Mouse (Mus musculus) neural tube, embryonic 14.5 days (tissue): ENCODE measurements around the gene Wdfy3. TPM values are rescaled to one million over a fixed set of nuclear protein-coding genes. Genes with fewer than 3 reads are reported as not detected.
A peak's percentile ranks its signal among the peaks of the same experiment; 100 is the strongest.

Experiments used
- ATAC-seq: fragments of 200-750 bp; cut with Nextera tagmentation; 2 replicates; pipeline ENCODE4 v1.8.0; 2017; ENCODE audit warnings: low read depth, mild to moderate bottlenecking, moderate TSS enrichment, moderate library complexity
- H3K27ac ChIP-seq: fragments of 300-500 bp; sonication (generic); 2 replicates; pipeline ENCODE4 v1.5.1; 2014; ENCODE audit warnings: low read depth, mild to moderate bottlenecking, control low read depth, low read length, moderate library complexity, mixed read lengths
- H3K27me3 ChIP-seq: fragments of 300-500 bp; sonication (generic); 2 replicates; pipeline ENCODE4 v1.6.1; 2014; ENCODE audit warnings: low read length; ENCODE audit not compliant: control insufficient read depth, insufficient read depth
- H3K36me3 ChIP-seq: fragments of 300-500 bp; sonication (generic); 2 replicates; pipeline ENCODE4 v1.6.1; 2014; ENCODE audit warnings: low read length, mixed read lengths; ENCODE audit not compliant: control insufficient read depth, insufficient read depth
- H3K4me1 ChIP-seq: fragments of 300-500 bp; sonication (generic); 2 replicates; pipeline ENCODE4 v1.6.1; 2014; ENCODE audit warnings: low read length; ENCODE audit not compliant: control insufficient read depth, insufficient read depth
- H3K4me2 ChIP-seq: fragments of 300-500 bp; sonication (generic); 2 replicates; pipeline ENCODE4 v1.6.1; 2014; ENCODE audit warnings: mild to moderate bottlenecking, low read depth, low read length, control low read depth
- H3K4me3 ChIP-seq: fragments of 300-500 bp; sonication (generic); 2 replicates; pipeline ENCODE4 v1.5.1; 2014; ENCODE audit warnings: low read depth, low read length, control low read depth, mixed read lengths
- H3K9ac ChIP-seq: fragments of 300-500 bp; sonication (generic); replicated peaks from 2 replicates; pipeline ENCODE4 v1.6.1; 2014; ENCODE audit warnings: low read depth, mild to moderate bottlenecking, control low read depth, low read length, mixed read lengths
- H3K9me3 ChIP-seq: fragments of 300-500 bp; sonication (generic); 2 replicates; pipeline ENCODE4 v1.6.1; 2016; ENCODE audit warnings: low read length; ENCODE audit not compliant: control insufficient read depth
- WGBS: fragments of 180-500 bp; shearing (Covaris S2); extraction: QIAGEN DNeasy Blood & Tissue Kit; methylation state at CpG from one replicate; pipeline ENCODE4 v1.1.7; 2014; 5-methylcytosine and 5-hydroxymethylcytosine counted together
- polyA plus RNA-seq: library from polyadenylated mRNA; unstranded; fragments of >200 nt; fragmentation: Nextera tagmentation; extraction: Ambion mirVana; gene quantifications from 2 replicates; pipeline ENCODE4 v1.2.1, GENCODE M21; 2014

Wdfy3 gene
- polyA plus RNA-seq, 1 experiment from 2014 or later, result 34.9 TPM

DNA sequence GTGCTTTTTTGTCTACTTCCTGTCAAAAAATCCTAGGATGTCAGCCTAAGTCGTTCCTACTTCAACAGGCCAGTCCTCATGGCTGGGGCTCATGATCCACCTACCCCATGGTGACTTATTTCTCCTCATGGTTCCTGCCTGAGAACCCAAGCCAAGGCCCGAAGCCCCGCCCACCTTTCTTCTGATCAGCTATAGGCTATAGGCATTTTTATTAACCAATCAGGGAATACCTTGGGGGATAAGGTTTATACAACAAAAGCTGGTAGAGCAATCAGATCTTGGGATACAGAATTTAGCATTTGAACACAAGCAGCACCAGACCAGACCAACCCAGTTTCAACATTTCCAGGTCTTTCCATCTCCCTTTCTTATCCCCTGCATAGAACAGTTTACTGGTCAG, 21.0 kb upstream of the Wdfy3 start:
- Histone ChIP-seq H3K9me3 (no peaks in the 10 kb centered on the region), H3K9ac (no peak overlapping the region), H3K4me3 (no peak overlapping the region), H3K27me3 (no peaks in the 10 kb centered on the region), H3K27ac (no peak overlapping the region), H3K4me1 (no peaks in the 10 kb centered on the region), H3K36me3 (no peaks in the 10 kb centered on the region), H3K4me2 (no peak overlapping the region)
- ATAC-seq, result no peak
- WGBS, result 91% methylated on average over 3 of the region's 3 CpGs

GRCm38 (mm10) chr5:102084737-102085705, 15.3 kb upstream of the Wdfy3 start:
- no peaks in the 10 kb centered on the region for H3K9me3 ChIP-seq
- H3K4me1 ChIP-seq, result no peaks in the 10 kb centered on the region
- H3K27ac ChIP-seq, result no peak overlapping the region
- no peak overlapping the region for H3K4me3 ChIP-seq
- no peak overlapping the region for H3K9ac ChIP-seq
- no peak for ATAC-seq
- 51% methylated on average over 18 of the region's 18 CpGs for WGBS
- H3K27me3 ChIP-seq, result no peaks in the 10 kb centered on the region
- H3K4me2 ChIP-seq, result no peak overlapping the region
- H3K36me3 ChIP-seq, result no peaks in the 10 kb centered on the region

GRCm38 (mm10) chr5:102074086-102074485, 4.4 kb upstream of the Wdfy3 start:
- no peaks in the 10 kb centered on the region for H3K36me3 ChIP-seq
- no peak overlapping the region for H3K4me2 ChIP-seq
- H3K4me1 ChIP-seq, result peaks cover 17% of the 10 kb centered on the region
- no peak overlapping the region for H3K4me3 ChIP-seq
- H3K9ac ChIP-seq, result no peak overlapping the region
- no peaks in the 10 kb centered on the region for H3K9me3 ChIP-seq
- 0% methylated on average over 1 of the region's 1 CpGs for WGBS
- H3K27me3 ChIP-seq, result no peaks in the 10 kb centered on the region
- ATAC-seq, result no peak
- no peak overlapping the region for H3K27ac ChIP-seq

GRCm38 (mm10) chr5:102072057-102072456, 2.3 kb upstream of the Wdfy3 start:
- peak overlapping the region; percentile 58 for H3K27ac ChIP-seq
- H3K27me3 ChIP-seq, result no peaks in the 10 kb centered on the region
- H3K4me2 ChIP-seq, result peak overlapping the region; percentile 80; the same call in 1 of the 2 replicates
- H3K4me3 ChIP-seq, result peak overlapping the region; percentile 88
- WGBS, result 27% methylated on average over 4 of the region's 4 CpGs
- peaks cover 27% of the 10 kb centered on the region for H3K4me1 ChIP-seq
- no peaks in the 10 kb centered on the region for H3K9me3 ChIP-seq
- peak overlapping the region; percentile 39 for H3K9ac ChIP-seq
- no peak for ATAC-seq
- H3K36me3 ChIP-seq, result no peaks in the 10 kb centered on the region

DNA sequence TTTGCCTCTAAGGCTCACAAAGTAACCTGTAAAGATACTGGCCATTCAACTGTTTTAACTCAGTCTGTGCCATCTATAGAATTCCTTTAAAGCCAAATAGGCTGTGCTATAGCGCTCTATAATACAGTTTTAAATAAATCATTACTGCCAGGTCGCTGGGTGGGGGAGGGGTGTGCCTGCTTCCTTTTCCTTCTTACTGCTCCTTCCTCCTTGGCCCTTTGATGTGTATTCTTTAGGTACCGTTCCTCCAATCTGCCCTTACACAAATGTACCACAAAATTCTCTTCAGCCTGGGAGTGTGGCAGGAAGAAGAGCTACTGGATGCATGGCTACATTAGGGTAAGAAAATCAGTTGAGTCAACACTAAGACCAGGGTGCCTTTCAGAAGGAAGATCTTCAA, 1.5 kb upstream of the Wdfy3 start:
- 23% methylated on average over 3 of the region's 3 CpGs for WGBS

DNA sequence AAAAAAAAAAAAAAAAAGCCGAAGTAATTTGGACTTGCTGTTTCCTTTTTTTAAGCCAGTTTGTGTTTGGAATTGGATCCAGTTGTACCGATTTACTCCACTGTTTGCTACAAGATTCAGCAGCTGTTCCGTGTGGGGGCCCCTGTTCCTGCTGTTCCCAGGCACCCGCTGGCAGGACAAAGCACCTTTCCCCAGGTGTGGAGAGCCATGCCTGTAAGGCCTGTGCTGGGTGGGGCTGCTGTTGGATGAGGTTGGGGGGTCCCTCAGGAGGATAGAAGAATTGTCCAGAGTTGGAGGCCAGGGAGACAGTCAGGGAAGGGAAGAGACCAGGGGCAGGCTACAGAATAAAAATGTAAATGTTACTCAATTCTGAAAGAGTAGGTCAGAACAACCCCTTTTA, 1.1 kb upstream of the Wdfy3 start:
- H3K9ac ChIP-seq, result peak overlapping the region; percentile 86; the same call in 1 of the 2 replicates
- no peaks in the 10 kb centered on the region for H3K36me3 ChIP-seq
- WGBS, result 25% methylated on average over 4 of the region's 4 CpGs
- peak overlapping the region; percentile 98 for H3K27ac ChIP-seq
- H3K4me1 ChIP-seq, result peaks cover 33% of the 10 kb centered on the region
- H3K27me3 ChIP-seq, result no peaks in the 10 kb centered on the region
- no peak for ATAC-seq
- peak overlapping the region; percentile 88 for H3K4me3 ChIP-seq
- H3K4me2 ChIP-seq, result peak overlapping the region; percentile 80
- H3K9me3 ChIP-seq, result no peaks in the 10 kb centered on the region

More for the DNA sequence above, 1.5 kb upstream of the Wdfy3 start:
- no peak for ATAC-seq
- peak overlapping the region; percentile 88 for H3K4me3 ChIP-seq
- H3K27ac ChIP-seq, result peak overlapping the region; percentile 98; the same call in 1 of the 2 replicates
- peaks cover 33% of the 10 kb centered on the region for H3K4me1 ChIP-seq
- H3K9ac ChIP-seq, result peak overlapping the region; percentile 86; the same call in 1 of the 2 replicates
- no peaks in the 10 kb centered on the region for H3K36me3 ChIP-seq
- no peaks in the 10 kb centered on the region for H3K27me3 ChIP-seq
- no peaks in the 10 kb centered on the region for H3K9me3 ChIP-seq
- H3K4me2 ChIP-seq, result peak overlapping the region; percentile 80; the same call in 1 of the 2 replicates

- no peaks in the 10 kb centered on the region for H3K36me3 ChIP-seq
- H3K27ac ChIP-seq, result peak overlapping the region; percentile 98
- no peaks in the 10 kb centered on the region for H3K9me3 ChIP-seq
- H3K27me3 ChIP-seq, result no peaks in the 10 kb centered on the region
- peak overlapping the region; percentile 80 for H3K4me2 ChIP-seq
- peak overlapping the region; percentile 88 for H3K4me3 ChIP-seq
- peak overlapping the region; percentile 86 for H3K9ac ChIP-seq
- 0 out of 2 replicates have a peak, but pooled peaks have one; percentile 9 for ATAC-seq
- 8% methylated on average over 6 of the region's 6 CpGs for WGBS
- peaks cover 33% of the 10 kb centered on the region for H3K4me1 ChIP-seq
These were observed 670 bp upstream of the Wdfy3 start for GRCm38 (mm10) chr5:102070414-102070768.

DNA sequence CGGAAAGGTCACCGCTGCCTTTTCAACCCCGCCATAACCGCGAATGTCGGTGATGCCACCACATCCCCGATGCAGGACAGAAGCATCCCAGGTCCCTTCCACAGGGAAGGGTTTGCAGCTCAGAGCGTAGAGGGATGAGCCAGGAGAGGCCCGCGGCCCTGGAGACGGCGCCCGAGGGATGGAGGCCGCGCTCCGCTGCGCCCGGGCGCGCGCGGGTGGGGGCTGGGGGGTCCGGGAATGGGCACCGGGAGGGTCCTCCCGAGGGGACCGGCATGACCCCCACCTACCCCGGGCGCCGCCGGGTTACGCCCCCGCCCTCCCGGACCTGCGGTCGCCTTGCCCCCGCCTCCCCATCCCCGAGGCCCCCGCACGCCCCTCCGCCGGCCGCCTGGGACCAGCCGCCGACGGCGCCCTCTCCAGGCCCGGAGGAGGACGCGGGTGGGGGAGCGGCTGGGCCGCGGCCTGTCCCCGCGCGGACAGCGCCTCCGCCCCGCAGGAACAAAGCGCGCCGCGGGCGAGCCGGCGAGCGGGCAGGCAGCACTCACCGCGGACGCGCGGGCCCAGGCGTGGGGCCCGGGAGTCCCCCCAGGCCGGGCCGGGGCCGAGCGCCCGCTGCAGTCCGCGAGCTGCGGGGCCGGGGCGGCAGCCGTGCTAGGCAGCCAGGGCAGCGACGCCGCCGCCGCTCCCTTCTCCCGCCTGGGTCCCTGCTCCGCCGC, 512 bp downstream of the Wdfy3 start:
- no peaks in the 10 kb centered on the region for H3K36me3 ChIP-seq
- H3K4me1 ChIP-seq, result peaks cover 33% of the 10 kb centered on the region
- peak overlapping the region; percentile 86 for H3K9ac ChIP-seq
- H3K27me3 ChIP-seq, result no peaks in the 10 kb centered on the region
- WGBS, result under 1% methylated on average over 51 of the region's 92 CpGs
- ATAC-seq, result peak; percentile 81
- peak overlapping the region; percentile 80 for H3K4me2 ChIP-seq
- peak overlapping the region; percentile 98 for H3K27ac ChIP-seq
- peak overlapping the region; percentile 88 for H3K4me3 ChIP-seq
- no peaks in the 10 kb centered on the region for H3K9me3 ChIP-seq

DNA sequence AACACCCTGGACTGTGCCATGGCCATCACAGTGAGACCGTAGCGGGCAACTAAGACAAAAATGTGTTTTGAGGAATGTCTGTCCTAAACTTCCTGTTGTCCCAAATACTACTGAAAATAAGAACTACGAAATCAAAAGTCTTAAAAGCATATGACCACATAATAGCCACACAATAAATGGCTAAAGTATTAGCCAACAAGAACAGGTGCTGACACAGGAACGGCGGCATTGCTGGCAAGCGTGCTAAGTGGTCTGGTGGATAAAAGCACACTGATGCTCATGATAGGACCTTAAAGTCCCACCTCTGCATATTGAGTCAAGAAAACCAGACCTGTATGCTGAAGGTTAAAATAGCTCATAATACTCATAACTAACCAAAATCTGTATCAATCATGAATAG, 3.3 kb downstream of the Wdfy3 start:
- 95% methylated on average over 6 of the region's 6 CpGs for WGBS
- Histone ChIP-seq H3K9me3 (no peaks in the 10 kb centered on the region), H3K9ac (no peak overlapping the region), H3K36me3 (no peaks in the 10 kb centered on the region), H3K27ac (no peak overlapping the region), H3K27me3 (no peaks in the 10 kb centered on the region), H3K4me1 (peaks cover 40% of the 10 kb centered on the region), H3K4me3 (no peak overlapping the region), H3K4me2 (no peak overlapping the region)
- no peak for ATAC-seq
